Mouse (Mus musculus) T-cell, adult 2 months (primary cell): ENCODE results near the gene Nav2.

Experiments used
- DNase-seq: peaks from one replicate; pipeline ENCODE4 v3.0.0; 2022; ENCODE audit warnings: low spot score

Gene Nav2

GRCm38 (mm10) chr7:48937562-48937961 is 29.0 kb downstream of the Nav2 start:
- peak; percentile 83 for DNase-seq

DNA sequence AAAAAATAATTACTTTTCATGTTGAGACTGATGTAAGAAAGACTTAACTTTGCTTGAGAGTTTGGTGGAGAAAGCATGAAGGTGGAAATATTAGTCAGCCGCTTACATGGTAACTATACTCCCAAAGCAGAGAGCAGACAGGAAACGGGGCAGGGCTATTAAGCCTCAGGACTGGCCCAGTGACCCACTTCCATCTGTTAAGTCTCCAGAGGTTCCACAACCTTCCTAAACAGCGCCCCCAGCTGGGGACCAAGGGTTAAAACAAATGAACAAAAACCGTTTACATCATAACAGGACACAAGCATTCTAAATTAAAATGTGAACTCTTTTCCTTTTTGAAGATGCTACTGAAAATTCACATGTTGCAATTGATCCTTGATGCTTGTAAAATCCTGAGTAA is 29.7 kb downstream of the Nav2 start:
- DNase-seq, result peak; percentile 4

GRCm38 (mm10) chr7:48948381-48949108 is 40.0 kb downstream of the Nav2 start:
- no peak for DNase-seq

DNA sequence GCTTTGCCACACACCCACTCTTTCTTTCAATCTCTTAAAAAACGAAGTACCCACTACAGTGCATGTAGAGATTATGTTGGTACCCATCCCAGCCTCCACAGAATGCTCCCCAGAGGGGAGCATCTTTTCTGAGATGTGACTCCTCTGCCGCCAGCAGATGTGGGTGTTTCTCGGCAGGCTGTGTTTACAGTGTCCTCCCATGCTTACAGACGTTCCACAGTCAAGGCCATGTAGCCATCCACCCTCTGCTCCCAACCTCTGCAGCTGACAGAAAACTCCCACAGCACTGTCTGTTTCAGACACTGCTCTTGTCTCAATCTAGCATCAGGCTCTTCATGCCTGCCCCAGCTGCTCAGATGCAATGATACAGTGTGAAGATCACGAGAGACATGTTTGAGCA is 46.0 kb downstream of the Nav2 start:
- DNase-seq, result no peak

GRCm38 (mm10) chr7:48958528-48959315 is 50.2 kb downstream of the Nav2 start:
- DNase-seq, result no peak

- DNase-seq, result no peak
Measured at GRCm38 (mm10) chr7:48959316-48959661, 50.8 kb downstream of the Nav2 start.

DNA sequence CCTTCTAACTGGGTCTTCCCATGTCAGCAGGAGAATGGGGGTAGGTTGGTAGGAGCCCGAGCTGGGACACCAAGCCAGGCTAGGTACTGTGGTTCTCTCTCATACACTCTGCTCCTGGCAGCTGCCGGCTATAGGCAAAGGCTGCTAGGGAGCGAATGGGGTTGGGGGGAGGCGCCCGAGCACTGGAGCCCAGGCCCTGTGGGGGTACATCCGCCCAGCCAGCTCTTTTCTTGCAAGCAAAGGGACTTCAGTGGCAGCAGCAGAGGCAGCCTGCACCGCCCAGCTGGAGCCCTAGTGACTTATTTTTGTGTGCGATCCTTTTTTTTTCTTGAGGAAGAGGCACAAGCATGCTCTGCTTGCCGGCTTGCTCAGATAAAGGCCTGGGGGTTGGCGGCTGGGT is 51.6 kb downstream of the Nav2 start:
- no peak for DNase-seq

GRCm38 (mm10) chr7:48961501-48961900 is 53.0 kb downstream of the Nav2 start:
- DNase-seq, result no peak

GRCm38 (mm10) chr7:48961935-48962334 is 53.4 kb downstream of the Nav2 start:
- DNase-seq, result no peak

DNA sequence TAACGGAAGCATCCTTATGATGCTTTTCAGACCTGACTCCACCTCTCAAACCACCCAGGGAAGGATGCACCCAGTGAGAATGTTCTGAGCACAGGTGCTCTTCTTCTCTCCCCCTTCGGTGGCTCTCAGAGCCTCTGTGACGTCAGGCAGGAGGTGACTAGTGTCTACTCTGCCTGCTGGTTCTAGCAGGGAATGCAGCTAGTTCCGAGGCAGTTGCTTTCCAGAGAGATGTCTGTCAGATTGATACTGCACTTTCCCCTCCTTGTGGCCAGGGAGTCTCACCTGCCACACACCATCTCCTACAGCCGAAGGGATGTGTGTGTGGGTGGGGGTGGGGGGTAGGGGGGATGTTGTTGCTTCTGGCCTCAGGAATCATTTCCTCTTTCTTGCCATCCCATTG is 54.6 kb downstream of the Nav2 start:
- no peak for DNase-seq

DNA sequence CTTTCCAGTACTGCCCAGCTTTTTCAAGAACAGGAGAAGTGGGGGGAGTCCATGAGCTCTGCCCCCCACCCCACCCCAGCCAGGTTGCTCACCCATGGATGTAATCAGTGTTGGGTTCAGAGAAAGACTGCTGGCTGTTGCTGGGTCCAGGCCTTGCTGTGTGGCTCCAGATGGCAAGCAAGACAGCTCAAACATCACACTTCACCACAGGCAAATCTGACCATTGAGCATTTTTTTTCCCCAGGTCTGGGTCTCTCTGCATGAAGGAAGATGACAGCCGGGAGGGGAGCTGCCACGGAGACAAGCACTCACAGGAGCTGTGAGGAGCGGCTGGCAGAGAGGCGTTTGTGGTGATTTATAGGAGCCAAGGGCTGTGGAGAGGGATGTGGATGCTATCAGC is 55.0 kb downstream of the Nav2 start:
- DNase-seq, result no peak

DNA sequence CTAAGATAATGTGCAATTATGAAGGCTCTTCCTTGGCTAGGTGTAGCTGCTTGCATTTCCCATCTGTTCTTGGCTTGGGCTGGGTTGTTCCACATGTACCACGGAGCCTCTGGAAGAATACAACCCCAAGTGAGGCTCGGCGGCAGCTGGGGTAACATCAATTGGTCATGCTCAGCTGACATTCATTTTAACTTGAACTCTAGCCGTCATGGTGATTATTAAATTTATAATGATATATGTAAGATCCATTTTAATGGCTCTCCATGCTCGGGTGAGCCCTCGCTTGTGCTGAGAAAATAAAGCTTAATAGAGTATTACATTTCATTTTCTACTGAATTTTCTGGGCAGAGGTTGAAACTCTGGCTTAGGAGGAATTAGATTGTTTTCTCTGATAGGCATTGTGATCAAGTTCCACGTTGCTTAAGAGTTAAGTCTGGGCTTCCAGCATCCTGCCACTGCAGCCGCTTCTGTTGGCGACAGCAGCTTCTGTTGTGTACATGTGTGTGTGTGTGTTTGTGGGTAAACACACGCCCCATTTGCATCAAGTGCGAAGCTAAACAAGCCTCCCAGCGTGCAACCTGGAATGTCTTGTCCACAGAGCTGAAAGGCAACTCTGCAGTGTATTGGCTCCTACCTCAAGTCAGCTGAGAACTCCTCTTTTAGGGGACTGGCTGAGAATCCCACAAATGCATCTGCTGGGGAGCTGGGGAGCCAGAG is 57.4 kb downstream of the Nav2 start:
- DNase-seq, result no peak

- no peak for DNase-seq
Measured at GRCm38 (mm10) chr7:48981013-48981412, 72.5 kb downstream of the Nav2 start.

DNA sequence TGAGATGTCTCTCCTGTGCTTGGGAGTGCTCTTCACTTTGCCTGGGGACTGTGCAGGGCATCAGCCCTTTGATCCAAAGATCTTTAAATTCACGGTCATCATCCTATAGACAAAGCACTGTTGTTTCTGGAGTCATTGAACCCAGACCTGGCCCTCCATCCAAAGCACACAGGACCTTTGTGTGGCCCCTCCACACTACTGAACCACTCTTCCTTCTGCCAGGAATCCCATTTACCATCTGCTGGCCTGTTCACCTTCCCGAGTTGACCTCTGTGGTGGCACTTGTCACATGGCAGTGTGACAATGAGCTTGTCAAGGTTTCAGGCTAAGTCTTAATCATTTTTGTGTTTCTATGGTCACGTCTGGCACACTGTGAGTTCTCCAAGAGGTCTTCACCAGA is 73.3 kb downstream of the Nav2 start:
- DNase-seq, result no peak

DNA sequence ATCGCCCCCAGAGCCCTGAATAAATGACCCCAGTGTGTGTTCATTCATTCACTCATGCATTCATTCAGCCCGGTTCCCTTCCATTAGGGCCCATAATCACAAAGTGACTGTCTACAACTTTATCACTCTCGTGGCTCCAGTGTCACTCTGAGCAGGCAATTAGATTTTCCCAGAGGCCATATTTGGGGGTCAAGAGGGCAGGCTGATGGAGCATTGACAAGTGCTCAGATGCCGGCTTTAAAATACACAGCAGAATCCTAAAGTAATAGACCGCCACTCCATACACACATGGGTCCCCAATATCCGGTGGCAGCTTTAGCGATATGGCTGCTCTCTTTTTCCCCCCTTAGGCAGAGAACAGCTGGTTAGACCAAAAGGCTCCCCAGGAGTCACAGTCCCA is 74.1 kb downstream of the Nav2 start:
- no peak for DNase-seq

GRCm38 (mm10) chr7:48991911-48992552 is 83.5 kb downstream of the Nav2 start:
- no peak for DNase-seq

GRCm38 (mm10) chr7:48995171-48995570 is 86.7 kb downstream of the Nav2 start:
- no peak for DNase-seq

- no peak for DNase-seq
Measured at GRCm38 (mm10) chr7:48995701-48996100, 87.2 kb downstream of the Nav2 start.

- no peak for DNase-seq
Measured at GRCm38 (mm10) chr7:48996829-48997228, 88.3 kb downstream of the Nav2 start.

DNA sequence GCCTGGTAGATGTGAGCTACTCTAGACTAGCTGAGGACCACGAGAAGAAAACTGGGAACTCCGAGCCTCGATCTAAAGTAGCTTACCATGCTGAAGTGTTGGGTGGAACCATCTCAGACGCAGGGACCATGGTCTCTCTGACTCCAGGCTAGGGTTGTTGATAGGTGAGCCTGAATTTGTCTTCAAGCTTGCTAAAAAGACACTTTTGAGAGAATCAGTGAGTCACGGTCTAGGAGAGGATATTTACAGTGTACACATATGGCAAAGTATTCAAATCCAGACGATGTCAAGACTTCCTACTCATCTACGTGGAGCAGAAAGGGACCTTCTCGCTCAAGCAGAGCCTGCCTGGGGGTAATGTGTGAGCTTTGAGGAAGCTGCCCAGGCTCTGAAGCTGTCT is 89.6 kb downstream of the Nav2 start:
- no peak for DNase-seq

- no peak for DNase-seq
Measured at GRCm38 (mm10) chr7:48998595-48998994, 90.1 kb downstream of the Nav2 start.

GRCm38 (mm10) chr7:49000816-49001215 is 92.3 kb downstream of the Nav2 start:
- DNase-seq, result no peak

DNA sequence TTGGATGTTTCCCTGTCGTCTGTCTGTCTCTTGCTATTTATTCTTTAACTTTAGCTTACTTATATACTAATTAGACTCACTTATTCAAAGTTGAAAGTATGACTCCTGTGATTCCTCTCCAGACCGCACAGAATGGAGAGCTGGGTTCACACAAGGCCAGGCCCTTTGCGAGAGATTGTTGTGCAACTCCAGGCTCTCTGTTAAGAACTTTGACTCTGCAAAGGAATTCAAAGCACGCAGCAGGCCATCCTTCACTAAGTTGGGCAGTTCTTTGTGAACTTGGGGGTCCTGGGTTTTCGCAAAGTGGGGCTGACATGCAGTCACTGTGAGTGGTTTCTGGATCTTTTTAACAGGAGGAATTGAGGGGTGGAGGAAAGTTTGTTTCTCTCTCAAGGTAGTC is 95.9 kb downstream of the Nav2 start:
- no peak for DNase-seq
